Mouse (Mus musculus): ENCODE measurements around the gene Specc1. TPM values are rescaled to one million over a fixed set of nuclear protein-coding genes. Genes with fewer than 3 reads are reported as not detected.

Gene Specc1
- total and polyA plus RNA-seq, 3 experiments, result 7.3 to 18.6 (median 15.5) TPM

DNA sequence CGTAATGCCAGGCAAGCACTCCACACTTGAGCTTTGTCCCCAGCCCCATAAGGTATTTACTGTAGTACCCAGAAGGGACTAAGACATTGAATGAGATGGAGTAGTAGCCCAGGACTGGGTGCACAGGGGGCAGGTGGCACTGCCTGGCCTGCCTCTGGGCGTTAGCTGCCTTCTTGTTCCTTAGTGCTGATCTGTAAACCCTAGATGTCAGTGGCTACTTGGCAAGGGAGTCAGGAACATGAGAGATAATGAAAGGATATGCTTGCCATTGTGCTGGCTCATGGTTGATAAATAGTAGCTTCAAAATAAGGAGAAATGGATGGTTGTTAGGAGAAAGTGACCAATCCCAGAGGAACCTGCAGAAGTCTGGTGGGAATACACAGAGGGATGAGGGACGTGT lies 65.5 kb downstream of the Specc1 start:
- in situ Hi-C loops (cut with MboI; ENCODE audit: low pct_ligation_motif_present, low pct_unique_long_range_greater_than_20kb, low sequenced_read_pairs) (no loop called here), dilution Hi-C loops (cut with MboI; ENCODE audit: extremely low pct_ligation_motif_present, extremely low pct_unique_long_range_greater_than_20kb, low sequenced_read_pairs) (no loop called here)
- DNase-seq (ENCODE audit: extremely low read depth), result no peak
- TF ChIP-seq EP300 (IDR thresholded peaks at IDR 0.05; ENCODE audit: low read length) (no peak), CHD2 (IDR thresholded peaks at IDR 0.05; ENCODE audit: low read length) (no peak), USF1 (IDR thresholded peaks at IDR 0.05; ENCODE audit: low read depth, low read length) (no peak), MYC (IDR thresholded peaks at IDR 0.05; ENCODE audit: low read depth, low read length) (no peak), BHLHE40 (IDR thresholded peaks at IDR 0.05; ENCODE audit: low read depth, low read length) (no peak), ZMIZ1 (IDR thresholded peaks at IDR 0.05; ENCODE audit: low read depth, low read length) (no peak), E2F4 (IDR thresholded peaks at IDR 0.05; ENCODE audit: insufficient replicate concordance, low read depth, low read length) (no peak), SMC3 (IDR thresholded peaks at IDR 0.05; ENCODE audit: low read depth, low read length) (no peak)
- Histone ChIP-seq H3K9ac (ENCODE audit: insufficient read depth, low read depth) (no peak overlapping the region), H3K4me1 (ENCODE audit: control insufficient read depth in 1 of 2, insufficient read depth in 2 of 2) (peaks cover 0 to 6% of the 10 kb centered on the region in 2 experiments; a peak in 2 of 4 replicates), H3K4me3 (replicated peaks in 1 of 3; ENCODE audit: low read depth in 2 of 3, low read length in 2 of 3, poor library complexity in 1 of 3) (no peak overlapping the region), H3K36me3 (replicated peaks in 1 of 2; ENCODE audit: control insufficient read depth in 1 of 2, insufficient read depth in 1 of 2, low read length in 1 of 2) (peaks cover 0 to 2% of the 10 kb centered on the region in 2 experiments), H3K4me2 (ENCODE audit: insufficient read depth, low read depth, poor library complexity, severe bottlenecking) (no peak overlapping the region), H3K27me3 (replicated peaks) (no peaks in the 10 kb centered on the region), H3K27ac (ENCODE audit: insufficient read depth, low read depth) (no peak overlapping the region), H3K9me3 (replicated peaks; ENCODE audit: low read length) (no peaks in the 10 kb centered on the region), H3K79me2 (replicated peaks; ENCODE audit: control insufficient read depth, extremely low read depth, insufficient read depth, poor library complexity, severe bottlenecking) (no peaks in the 10 kb centered on the region; the same call in 1 of the 2 replicates)

GRCm38 (mm10) chr11:62022718-62023493 lies 66.3 kb downstream of the Specc1 start:
- H3K27ac ChIP-seq (ENCODE audit: insufficient read depth, low read depth), result no peak overlapping the region
- no peak overlapping the region for H3K4me3 ChIP-seq (replicated peaks in 1 of 3; ENCODE audit: low read depth in 2 of 3, low read length in 2 of 3, poor library complexity in 1 of 3)
- H3K36me3 ChIP-seq (replicated peaks in 1 of 2; ENCODE audit: control insufficient read depth in 1 of 2, insufficient read depth in 1 of 2, low read length in 1 of 2), result peaks cover 0 to 2% of the 10 kb centered on the region in 2 experiments
- no peak overlapping the region for H3K4me2 ChIP-seq (ENCODE audit: insufficient read depth, low read depth, poor library complexity, severe bottlenecking)
- H3K9me3 ChIP-seq (replicated peaks; ENCODE audit: low read length), result no peaks in the 10 kb centered on the region
- DNase-seq (ENCODE audit: extremely low read depth), result no peak
- in situ Hi-C loops (cut with MboI; ENCODE audit: low pct_ligation_motif_present, low pct_unique_long_range_greater_than_20kb, low sequenced_read_pairs) (no loop called here), dilution Hi-C loops (cut with MboI; ENCODE audit: extremely low pct_ligation_motif_present, extremely low pct_unique_long_range_greater_than_20kb, low sequenced_read_pairs) (no loop called here)
- no peak for TF ChIP-seq NRF1 (IDR thresholded peaks at IDR 0.05; ENCODE audit: low read depth, low read length)
- no peak for TF ChIP-seq EP300 (IDR thresholded peaks at IDR 0.05; ENCODE audit: low read length)
- TF ChIP-seq CHD2 (IDR thresholded peaks at IDR 0.05; ENCODE audit: low read length), result no peak
- TF ChIP-seq RCOR1 (conservative IDR thresholded peaks at IDR 0.05; ENCODE audit: low read depth, low read length), result no peak
- no peak for TF ChIP-seq ELF1 (IDR thresholded peaks at IDR 0.05; ENCODE audit: low read depth, low read length)
- no peak for TF ChIP-seq CTCF (conservative IDR thresholded peaks at IDR 0.05 in 1 of 2, IDR thresholded peaks at IDR 0.05 in 1 of 2; ENCODE audit: low read depth in 2 of 2, low read length in 2 of 2)
- H3K9ac ChIP-seq (ENCODE audit: insufficient read depth, low read depth), result no peak overlapping the region
- no peaks in the 10 kb centered on the region; the same call in 1 of the 2 replicates for H3K79me2 ChIP-seq (replicated peaks; ENCODE audit: control insufficient read depth, extremely low read depth, insufficient read depth, poor library complexity, severe bottlenecking)
- no peaks in the 10 kb centered on the region for H3K27me3 ChIP-seq (replicated peaks)
- peaks cover 4 to 11% of the 10 kb centered on the region in 2 experiments for H3K4me1 ChIP-seq (ENCODE audit: control insufficient read depth in 1 of 2, insufficient read depth in 2 of 2)

Data from CH12.LX (cell line).